Mouse (Mus musculus) neural tube, embryonic 15.5 days (tissue): Measurements from ENCODE around the gene Hes5. TPM values are rescaled to one million over a fixed set of nuclear protein-coding genes. Genes with fewer than 3 reads are reported as not detected.

ENCODE experiments used
- ATAC-seq: fragments of 200-750 bp; cut with Nextera tagmentation; 2 replicates; pipeline ENCODE4 v1.8.0; 2017; ENCODE audit warnings: mild to moderate bottlenecking, moderate TSS enrichment, moderate library complexity; ENCODE audit not compliant: low FRiP score
- H3K27ac ChIP-seq: fragments of 300-500 bp; sonication (generic); replicated peaks from 2 replicates; pipeline ENCODE4 v1.5.1; 2015; ENCODE audit warnings: mild to moderate bottlenecking, inconsistent platforms
- H3K27me3 ChIP-seq: fragments of 300-500 bp; sonication (generic); replicated peaks from 2 replicates; pipeline ENCODE4 v1.6.1; 2015; ENCODE audit warnings: inconsistent platforms
- H3K36me3 ChIP-seq: fragments of 300-500 bp; sonication (generic); 2 replicates; pipeline ENCODE4 v1.6.1; 2015; ENCODE audit warnings: inconsistent platforms
- H3K4me1 ChIP-seq: fragments of 300-500 bp; sonication (generic); 2 replicates; pipeline ENCODE4 v1.6.1; 2015; ENCODE audit warnings: inconsistent platforms
- H3K4me2 ChIP-seq: fragments of 300-500 bp; sonication (generic); 2 replicates; pipeline ENCODE4 v1.6.1; 2015; ENCODE audit warnings: inconsistent platforms, mild to moderate bottlenecking, moderate library complexity
- H3K4me3 ChIP-seq: fragments of 300-500 bp; sonication (generic); replicated peaks from 2 replicates; pipeline ENCODE4 v1.5.1; 2015; ENCODE audit warnings: mild to moderate bottlenecking, inconsistent platforms
- H3K9ac ChIP-seq: fragments of 300-500 bp; sonication (generic); replicated peaks from 2 replicates; pipeline ENCODE4 v1.6.1; 2015; ENCODE audit warnings: mild to moderate bottlenecking, inconsistent platforms
- H3K9me3 ChIP-seq: fragments of 300-500 bp; sonication (generic); replicated peaks from 2 replicates; pipeline ENCODE4 v1.6.1; 2016; ENCODE audit warnings: inconsistent platforms
- WGBS: fragments of 180-500 bp; shearing (Covaris S2); methylation state at CpG from one replicate; pipeline ENCODE4 v1.1.7; 2015; ENCODE audit warnings: mixed read lengths; 5-methylcytosine and 5-hydroxymethylcytosine counted together
- polyA plus RNA-seq: library from polyadenylated mRNA; unstranded; fragments of >200 nt; fragmentation: Nextera tagmentation; extraction: Ambion mirVana; gene quantifications from 2 replicates; pipeline ENCODE4 v1.2.1, GENCODE M21; 2015

Gene Hes5
- polyA plus RNA-seq, 1 experiment from 2014 or later: 113 TPM

DNA sequence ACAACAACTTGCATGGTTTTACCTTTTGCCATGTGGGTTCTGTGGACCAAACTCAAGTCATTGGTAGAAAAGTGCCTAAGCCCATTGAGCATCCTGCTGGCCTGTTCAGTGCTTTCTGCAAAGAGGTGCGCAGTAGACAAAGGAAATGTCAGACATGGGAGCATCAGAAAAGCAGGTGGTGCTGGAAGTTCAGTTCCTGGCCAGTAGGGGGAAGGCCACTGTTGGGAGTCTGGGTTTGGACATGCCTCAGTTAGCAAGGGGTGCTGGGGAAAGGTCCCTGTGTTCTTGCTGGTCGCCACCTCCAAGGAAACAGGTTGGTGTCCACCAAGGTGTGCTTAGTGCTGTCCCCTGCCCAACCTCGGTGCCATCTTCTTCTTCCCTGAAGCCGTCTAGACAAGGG, 19.4 kb downstream of the Hes5 start:
- H3K4me2 ChIP-seq: no peak overlapping the region
- no peak overlapping the region for H3K9ac ChIP-seq
- 96% methylated on average over 4 of the region's 4 CpGs for WGBS
- peaks cover 62% of the 10 kb centered on the region for H3K36me3 ChIP-seq
- no peak for ATAC-seq
- no peak overlapping the region for H3K27ac ChIP-seq
- no peak overlapping the region for H3K4me3 ChIP-seq
- no peaks in the 10 kb centered on the region for H3K9me3 ChIP-seq
- H3K4me1 ChIP-seq: peaks cover 6% of the 10 kb centered on the region; the same call in 1 of the 2 replicates
- no peaks in the 10 kb centered on the region; the same call in 1 of the 2 replicates for H3K27me3 ChIP-seq

DNA sequence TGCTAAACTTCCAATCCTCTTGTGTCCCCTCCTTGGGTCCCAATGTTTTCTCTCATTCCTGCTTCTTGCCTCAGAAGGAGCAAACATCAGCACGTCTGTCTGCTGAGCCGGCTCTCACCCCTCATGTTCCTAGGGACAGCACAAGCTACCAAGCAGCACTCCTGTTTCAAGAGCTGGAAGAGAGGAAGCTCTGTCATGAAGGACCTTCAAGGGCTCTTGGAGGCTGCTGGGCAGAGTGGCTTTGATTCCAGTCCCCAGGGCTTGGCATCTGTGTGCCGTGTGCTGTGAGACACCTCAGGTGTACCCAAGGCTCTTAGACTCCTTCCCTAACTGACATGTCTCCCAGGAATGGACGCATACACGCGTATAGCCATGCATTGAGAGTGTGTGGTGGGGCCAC, 20.4 kb downstream of the Hes5 start:
- Histone ChIP-seq H3K9ac (no peak overlapping the region), H3K36me3 (peaks cover 53% of the 10 kb centered on the region), H3K27ac (no peak overlapping the region), H3K4me3 (no peak overlapping the region), H3K9me3 (no peaks in the 10 kb centered on the region), H3K4me2 (no peak overlapping the region), H3K27me3 (no peaks in the 10 kb centered on the region; the same call in 1 of the 2 replicates), H3K4me1 (peaks cover 12% of the 10 kb centered on the region)
- WGBS: 87% methylated on average over 6 of the region's 6 CpGs
- ATAC-seq: peak; percentile 1; the same call in 1 of the 2 replicates

DNA sequence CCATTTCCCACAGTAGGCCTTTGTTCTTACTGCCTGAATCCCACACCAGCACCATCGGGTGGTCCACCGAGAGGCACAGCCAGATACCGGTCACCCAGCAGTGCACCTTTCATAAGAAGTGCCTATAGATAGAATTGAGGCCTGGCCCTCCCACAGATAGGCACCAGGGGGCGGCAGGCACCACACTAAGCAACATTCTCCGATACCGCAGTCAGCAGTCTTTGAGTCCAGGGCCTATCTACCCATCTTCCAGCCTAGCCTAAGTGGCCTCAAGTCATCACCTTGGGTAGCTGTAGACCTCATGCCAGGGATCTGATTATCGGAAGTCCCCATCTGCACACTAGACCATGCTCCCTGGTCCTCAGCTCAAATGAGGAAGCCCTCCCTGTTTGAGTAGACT, 20.8 kb downstream of the Hes5 start:
- Histone ChIP-seq H3K9me3 (no peaks in the 10 kb centered on the region), H3K27me3 (no peaks in the 10 kb centered on the region; the same call in 1 of the 2 replicates), H3K4me3 (no peak overlapping the region), H3K4me2 (no peak overlapping the region), H3K9ac (no peak overlapping the region), H3K36me3 (peaks cover 48% of the 10 kb centered on the region), H3K27ac (no peak overlapping the region), H3K4me1 (peaks cover 14% of the 10 kb centered on the region)
- 51% methylated on average over 7 of the region's 7 CpGs for WGBS
- ATAC-seq: peak; percentile 71; the same call in 1 of the 2 replicates

DNA sequence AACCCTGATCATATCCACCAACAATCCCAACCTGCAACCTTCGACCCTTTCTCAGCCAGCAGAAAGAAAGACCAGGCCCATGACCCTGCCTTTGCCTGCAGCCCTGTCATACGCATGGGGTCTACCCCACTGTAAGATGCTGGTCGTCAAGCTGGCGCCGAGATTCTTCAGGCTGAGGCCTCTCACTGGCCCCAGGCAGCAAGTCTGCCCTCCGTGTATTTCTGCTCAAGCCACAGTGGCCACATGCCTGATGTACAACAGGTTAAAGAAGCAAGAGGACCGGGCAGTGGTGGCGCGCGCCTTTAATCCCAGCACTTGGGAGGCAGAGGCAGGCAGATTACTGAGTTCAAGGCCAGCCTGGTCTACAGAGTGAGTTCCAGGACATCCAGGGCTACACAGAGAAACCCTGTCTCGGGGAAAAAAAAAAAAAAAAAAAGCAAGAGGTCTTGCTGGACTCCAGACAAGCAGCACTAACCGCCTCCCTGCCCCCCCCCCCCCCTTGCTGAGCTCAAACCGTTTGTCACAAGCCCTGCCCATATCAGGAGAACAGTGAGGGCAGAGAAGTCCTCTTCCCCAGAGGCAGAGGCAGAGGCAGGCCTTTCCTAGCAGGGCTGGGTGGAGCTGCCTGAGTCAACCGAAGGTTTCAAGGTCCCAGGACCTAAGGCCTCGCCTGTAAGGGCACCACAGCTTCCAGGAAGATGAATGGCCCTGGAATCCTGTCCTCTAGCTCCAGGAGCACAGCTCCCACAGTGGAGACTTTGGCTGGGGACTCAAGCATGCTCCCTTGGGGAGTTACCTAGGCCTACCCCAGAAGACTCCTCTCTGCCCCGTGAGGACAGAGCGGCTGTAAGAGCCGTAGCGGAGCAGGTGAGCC, 21.8 kb downstream of the Hes5 start:
- no peak for ATAC-seq
- WGBS: 79% methylated on average over 19 of the region's 19 CpGs
- peaks cover 14% of the 10 kb centered on the region for H3K4me1 ChIP-seq
- H3K36me3 ChIP-seq: peaks cover 39% of the 10 kb centered on the region
- no peak overlapping the region for H3K4me2 ChIP-seq
- no peak overlapping the region for H3K9ac ChIP-seq
- H3K27me3 ChIP-seq: no peaks in the 10 kb centered on the region; the same call in 1 of the 2 replicates
- H3K4me3 ChIP-seq: no peak overlapping the region
- no peak overlapping the region for H3K27ac ChIP-seq
- no peaks in the 10 kb centered on the region for H3K9me3 ChIP-seq

DNA sequence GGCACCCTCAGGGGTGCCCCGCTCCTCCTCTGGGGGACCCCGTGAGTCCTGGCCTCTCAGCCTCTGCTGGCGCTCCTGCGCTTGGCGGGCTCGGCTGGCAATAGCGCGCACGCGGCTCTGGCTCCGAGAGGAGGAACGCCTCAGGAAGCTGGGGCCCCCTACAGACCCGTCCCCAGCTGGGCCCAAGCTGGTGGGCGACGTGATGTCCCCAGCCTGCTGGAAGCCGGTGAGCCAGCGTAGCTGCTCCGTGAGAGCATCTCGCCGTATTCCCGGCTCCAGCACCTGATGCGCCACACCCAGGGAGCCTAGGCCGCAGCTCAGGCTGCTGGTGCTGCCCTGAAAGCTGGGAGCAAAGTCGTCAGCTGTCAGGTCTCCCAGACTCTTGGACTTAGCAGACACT, 23.0 kb downstream of the Hes5 start:
- Histone ChIP-seq H3K4me3 (no peak overlapping the region), H3K27me3 (no peaks in the 10 kb centered on the region; the same call in 1 of the 2 replicates), H3K9ac (0 out of 2 replicates have a peak overlapping the region, but pooled peaks have one; percentile 31), H3K4me1 (peaks cover 14% of the 10 kb centered on the region), H3K9me3 (no peaks in the 10 kb centered on the region), H3K36me3 (peaks cover 26% of the 10 kb centered on the region), H3K27ac (no peak overlapping the region), H3K4me2 (no peak overlapping the region)
- 26% methylated on average over 24 of the region's 24 CpGs for WGBS
- no peak for ATAC-seq

DNA sequence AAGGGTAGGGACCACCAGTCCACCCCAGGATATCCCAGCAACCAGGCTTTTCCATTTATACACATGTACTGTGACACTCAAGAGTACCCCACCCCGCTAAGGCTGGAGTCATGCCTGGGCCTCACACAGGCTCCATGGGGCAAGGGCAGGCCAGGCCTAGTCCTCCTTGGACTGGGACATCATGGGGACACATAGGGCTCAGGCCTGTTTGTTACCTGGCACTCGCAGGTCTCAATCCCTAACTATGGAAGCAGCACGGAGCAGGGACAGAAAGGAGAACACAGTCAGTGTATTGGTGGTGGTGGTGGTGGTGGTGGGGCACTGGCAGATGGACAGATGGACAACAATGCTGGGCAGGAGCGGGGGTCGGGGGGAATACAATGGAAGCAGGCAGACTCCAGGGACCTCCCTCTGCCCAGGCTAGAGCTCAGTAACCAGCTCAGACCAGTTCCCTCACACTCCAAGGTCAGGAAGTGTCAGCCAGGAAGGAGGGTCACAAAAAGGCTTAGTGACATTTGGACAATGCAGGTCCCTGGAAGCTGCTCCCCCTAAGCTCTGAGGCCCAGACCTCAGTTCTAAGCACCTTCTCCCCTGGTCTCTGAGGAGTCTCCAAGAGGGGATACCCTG, 24.5 kb downstream of the Hes5 start:
- H3K4me1 ChIP-seq: peaks cover 14% of the 10 kb centered on the region
- no peak for ATAC-seq
- no peak overlapping the region for H3K9ac ChIP-seq
- H3K4me2 ChIP-seq: no peak overlapping the region
- no peaks in the 10 kb centered on the region; the same call in 1 of the 2 replicates for H3K27me3 ChIP-seq
- peaks cover 11% of the 10 kb centered on the region for H3K36me3 ChIP-seq
- H3K9me3 ChIP-seq: no peaks in the 10 kb centered on the region
- WGBS: 74% methylated on average over 5 of the region's 5 CpGs
- no peak overlapping the region for H3K4me3 ChIP-seq
- no peak overlapping the region for H3K27ac ChIP-seq

DNA sequence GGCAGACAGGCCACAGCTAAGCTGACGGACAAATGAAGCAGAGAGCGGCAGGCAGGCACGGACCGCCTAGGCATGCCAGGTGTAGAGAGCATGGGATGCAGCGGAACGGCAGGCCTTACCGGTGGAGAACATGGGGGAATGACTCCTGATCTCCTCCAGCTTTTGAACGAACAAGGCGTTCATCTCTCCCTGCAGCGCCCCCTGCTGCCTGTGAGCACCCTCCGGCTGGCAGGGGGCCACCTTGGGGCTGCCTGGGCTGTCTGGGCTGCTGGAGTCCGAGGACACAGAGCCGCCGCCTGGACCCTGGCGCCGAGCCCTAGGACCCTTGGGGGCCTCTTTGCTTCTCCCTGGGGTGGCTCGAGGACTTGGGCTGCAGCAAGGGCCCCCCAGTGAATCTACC, 25.4 kb downstream of the Hes5 start:
- Histone ChIP-seq H3K27ac (no peak overlapping the region), H3K9me3 (no peaks in the 10 kb centered on the region), H3K4me1 (peaks cover 14% of the 10 kb centered on the region), H3K9ac (no peak overlapping the region), H3K4me2 (peak overlapping the region; percentile 20), H3K36me3 (peaks cover 4% of the 10 kb centered on the region; the same call in 1 of the 2 replicates), H3K4me3 (no peak overlapping the region), H3K27me3 (no peaks in the 10 kb centered on the region; the same call in 1 of the 2 replicates)
- 17% methylated on average over 17 of the region's 17 CpGs for WGBS
- ATAC-seq: no peak

DNA sequence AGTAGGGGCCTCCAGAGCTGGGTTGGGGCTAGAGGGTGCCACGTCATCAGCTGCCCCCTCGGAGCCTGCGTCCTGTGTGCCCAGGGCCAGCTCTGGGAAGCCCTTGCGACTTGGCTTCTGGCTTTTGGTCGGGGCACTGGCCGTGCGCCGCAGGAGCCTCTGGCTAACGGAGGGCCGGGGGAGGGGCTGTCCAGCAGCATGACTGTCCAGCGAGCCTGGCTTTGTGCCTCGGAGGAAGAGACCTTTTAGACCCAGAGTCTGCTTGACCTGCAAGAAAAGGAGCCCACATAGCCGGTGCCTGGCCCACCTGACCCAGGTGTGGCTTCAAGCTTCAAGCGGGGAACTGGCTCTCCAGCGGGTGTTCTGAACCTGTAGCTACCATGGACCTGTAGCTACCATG, 26.0 kb downstream of the Hes5 start:
- Histone ChIP-seq H3K27me3 (no peaks in the 10 kb centered on the region; the same call in 1 of the 2 replicates), H3K4me2 (no peak overlapping the region), H3K4me1 (peaks cover 14% of the 10 kb centered on the region), H3K27ac (no peak overlapping the region), H3K36me3 (no peaks in the 10 kb centered on the region), H3K9ac (no peak overlapping the region), H3K9me3 (no peaks in the 10 kb centered on the region), H3K4me3 (no peak overlapping the region)
- no peak for ATAC-seq
- 74% methylated on average over 15 of the region's 15 CpGs for WGBS

DNA sequence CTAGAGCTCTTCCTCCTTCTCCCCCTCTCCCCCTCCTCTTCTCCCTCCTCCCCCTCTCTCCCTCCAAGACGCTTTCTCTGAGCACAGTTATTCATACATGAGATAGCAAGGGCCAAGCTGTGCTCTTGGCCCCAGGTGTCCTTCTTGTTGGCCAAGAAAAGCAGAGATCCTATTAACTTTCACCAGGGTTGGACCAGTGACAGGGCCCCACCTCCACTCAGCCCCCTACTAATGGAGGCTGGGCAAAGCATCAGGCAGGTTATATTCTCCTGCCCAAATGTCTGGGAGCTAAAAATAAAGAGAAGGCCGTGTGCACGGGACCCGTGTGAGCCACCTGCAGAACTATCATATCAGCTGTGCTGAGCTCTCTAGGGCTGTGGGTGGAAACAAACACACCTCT, 34.2 kb downstream of the Hes5 start:
- no peaks in the 10 kb centered on the region for H3K36me3 ChIP-seq
- WGBS: 80% methylated on average over 4 of the region's 4 CpGs

DNA sequence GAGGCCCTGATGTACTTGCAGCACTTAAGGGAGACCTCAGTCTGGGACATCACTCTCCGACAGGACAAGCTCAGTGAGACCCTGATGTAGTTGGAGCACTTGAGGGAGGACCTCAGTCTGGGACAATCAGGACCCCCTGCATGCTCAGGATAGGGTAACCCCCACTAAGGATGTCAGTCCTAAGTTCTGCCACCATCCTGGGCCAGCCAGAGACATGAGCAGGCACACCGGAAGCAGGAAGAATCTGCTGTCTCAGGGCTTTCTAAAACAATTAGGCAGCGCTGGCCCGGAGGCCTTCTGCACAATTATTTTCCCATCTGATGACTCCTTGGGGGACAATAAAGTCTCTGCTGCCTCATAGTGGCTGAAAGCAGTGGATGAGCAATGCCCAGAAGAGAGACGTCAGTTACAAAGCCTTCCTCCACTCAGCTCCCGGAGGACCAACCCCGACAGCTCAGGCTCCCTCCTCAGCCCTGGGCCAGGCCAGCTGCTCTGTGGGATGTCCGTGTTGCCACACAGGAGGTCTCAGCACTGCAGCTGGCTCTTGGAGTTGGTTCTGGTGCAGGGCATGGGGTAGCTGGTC, 35.9 kb downstream of the Hes5 start:
- peak; percentile 62 for ATAC-seq
- Histone ChIP-seq H3K27ac (peak overlapping the region; percentile 54; the same call in 1 of the 2 replicates), H3K9ac (no peak overlapping the region), H3K4me3 (no peak overlapping the region), H3K4me2 (no peak overlapping the region), H3K4me1 (peaks cover 16% of the 10 kb centered on the region), H3K27me3 (0 out of 2 replicates have a peak, but pooled peaks cover 3% of the 10 kb centered on the region), H3K9me3 (no peaks in the 10 kb centered on the region), H3K36me3 (no peaks in the 10 kb centered on the region)
- WGBS: 9% methylated on average over 8 of the region's 8 CpGs

More for the DNA sequence above, 34.2 kb downstream of the Hes5 start:
- no peak for ATAC-seq
- Histone ChIP-seq H3K4me3 (no peak overlapping the region), H3K4me2 (no peak overlapping the region), H3K9ac (no peak overlapping the region), H3K9me3 (no peaks in the 10 kb centered on the region), H3K27ac (no peak overlapping the region), H3K4me1 (peaks cover 16% of the 10 kb centered on the region), H3K27me3 (0 out of 2 replicates have a peak, but pooled peaks cover 3% of the 10 kb centered on the region)

DNA sequence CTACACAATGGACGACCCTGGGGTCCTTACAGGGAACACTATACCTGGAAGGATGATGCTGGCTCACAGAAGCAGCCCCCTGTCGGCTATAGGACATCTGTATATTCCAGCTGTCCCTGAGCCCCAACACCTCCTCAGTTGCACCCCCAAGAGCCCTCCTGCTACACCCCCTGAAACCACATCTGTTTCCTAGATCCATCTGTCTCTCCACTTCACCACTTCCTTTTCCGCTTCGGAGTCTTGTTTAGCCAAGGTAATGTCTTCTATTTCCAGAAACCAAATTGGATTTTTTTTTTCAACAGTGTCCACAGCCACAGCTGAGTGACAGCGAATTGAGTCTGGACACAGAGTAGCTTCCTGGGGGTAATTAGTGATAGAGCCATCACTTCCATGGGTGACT, 38.7 kb downstream of the Hes5 start:
- Histone ChIP-seq H3K9me3 (no peaks in the 10 kb centered on the region), H3K4me2 (no peak overlapping the region), H3K4me3 (no peak overlapping the region), H3K27ac (no peak overlapping the region), H3K9ac (no peak overlapping the region), H3K27me3 (no peaks in the 10 kb centered on the region), H3K36me3 (no peaks in the 10 kb centered on the region), H3K4me1 (peaks cover 16% of the 10 kb centered on the region)
- 77% methylated on average over 5 of the region's 5 CpGs for WGBS
- ATAC-seq: no peak
